Comparison of ENCODE assay signal across 9 mouse cellular contexts in the genomic region with DNA sequence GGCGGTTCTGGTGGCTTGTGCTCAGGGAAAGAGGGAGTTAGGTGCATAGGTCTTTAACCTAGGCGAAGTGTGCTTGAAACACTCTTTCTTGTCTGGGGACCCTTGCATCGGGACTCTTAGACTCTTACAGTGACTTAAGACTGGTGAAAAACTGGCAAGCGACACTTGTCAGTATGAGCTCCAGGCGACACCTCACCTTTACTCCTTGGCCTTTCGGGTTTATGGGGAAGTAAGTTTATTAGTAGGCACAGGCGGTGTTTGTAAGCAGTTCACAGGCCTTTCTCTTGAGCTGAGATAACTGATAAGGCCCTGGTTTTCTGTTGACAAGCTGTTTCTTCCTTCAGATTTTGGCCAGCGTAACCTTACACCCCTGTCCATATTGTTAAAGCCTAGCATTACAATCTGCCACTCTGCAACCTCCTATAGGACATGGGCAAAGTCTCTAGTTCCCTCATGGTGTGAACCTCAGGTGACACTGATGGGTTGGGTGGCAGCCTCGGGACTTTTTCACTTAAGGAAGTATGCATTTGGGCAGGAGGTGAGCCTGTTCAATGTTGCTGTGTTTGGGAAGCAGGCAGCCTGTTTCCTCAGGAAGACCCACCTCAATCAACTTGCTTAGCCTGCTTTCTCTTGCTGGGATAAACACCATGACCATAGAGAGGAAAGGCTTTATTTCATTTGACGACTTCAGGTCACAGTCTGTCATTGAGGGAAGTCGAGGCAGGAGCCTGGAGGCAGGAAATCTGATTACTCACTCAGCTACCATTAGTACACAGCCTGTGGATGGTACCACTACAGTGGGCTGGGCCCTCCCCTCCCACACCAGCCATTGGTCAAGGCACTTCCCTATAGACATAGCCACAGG. TPM values are rescaled to one million over a fixed set of nuclear protein-coding genes. Genes with fewer than 3 reads are reported as not detected.
DNase-seq lines count a peak whose midpoint lies in the region; ATAC-seq and TF ChIP-seq lines count a peak whose summit lies in the region.
"Had no signal": no experiment of that assay in that cellular context is flagged by ENCODE, and none has a peak within 500 bp of the region (broad histone marks: within the 10 kb centered on the region; RNA-seq: fewer than 3 reads in every experiment).

No protein-coding gene starts in this region.

- peak overlapping the region; percentile 66 for H3K4me3 ChIP-seq in heart, embryonic 11.5 days (ENCODE audit: low read depth, low read length)
- peak overlapping the region; percentile 94 for H3K4me3 ChIP-seq in bone marrow, adult 2 months (replicated peaks; ENCODE audit: control insufficient read depth, low read depth, low read length)
- peak overlapping the region; percentile 58 for H3K4me3 ChIP-seq in hindbrain, embryonic 11.5 days (ENCODE audit: low read depth, low read length)

- H3K9ac ChIP-seq in heart, embryonic 11.5 days (ENCODE audit: low read depth, low read length) = peak overlapping the region; percentile 91
- H3K9ac ChIP-seq in hindbrain, embryonic 11.5 days (ENCODE audit: low read depth, low read length) = peak overlapping the region; percentile 74

- 44% methylated on average over 11 of the region's 11 CpGs for WGBS in heart, embryonic 11.5 days (ENCODE audit: insufficient replicate concordance)
- 8% methylated on average over 11 of the region's 11 CpGs for WGBS in bone marrow, adult 2 months
- 66% methylated on average over 11 of the region's 11 CpGs for WGBS in hindbrain, embryonic 11.5 days

- ATAC-seq in heart, embryonic 11.5 days (replicated peaks; ENCODE audit: insufficient number of reproducible peaks, low FRiP score, low TSS enrichment) = no peak
- ATAC-seq in hindbrain, embryonic 11.5 days (ENCODE audit: low FRiP score) = no peak
- ATAC-seq in megakaryocyte progenitor cell, adult 5-6 weeks (replicated peaks; ENCODE audit: poor library complexity) = peak; percentile 21; the same call in 1 of the 2 replicates

- no peak for TF ChIP-seq CTCF in bone marrow, adult 2 months (IDR thresholded peaks at IDR 0.05; ENCODE audit: control insufficient read depth, insufficient read depth, low read length)

- H3K27me3 ChIP-seq in heart, embryonic 11.5 days (ENCODE audit: control insufficient read depth, insufficient read depth, low read length) = no peaks in the 10 kb centered on the region
- H3K27me3 ChIP-seq in hindbrain, embryonic 11.5 days (ENCODE audit: control insufficient read depth, insufficient read depth, low read length) = peaks cover 13% of the 10 kb centered on the region; the same call in 1 of the 2 replicates
- H3K27me3 ChIP-seq: Patski had no signal

- H3K4me2 ChIP-seq in heart, embryonic 11.5 days = peak overlapping the region; percentile 94
- H3K4me2 ChIP-seq in hindbrain, embryonic 11.5 days (replicated peaks; ENCODE audit: low read depth, low read length) = peak overlapping the region; percentile 99

- peaks cover 11% of the 10 kb centered on the region; the same call in 1 of the 2 replicates for H3K4me1 ChIP-seq in heart, embryonic 11.5 days (ENCODE audit: control insufficient read depth, insufficient read depth, low read length)
- peaks cover 13% of the 10 kb centered on the region; the same call in 1 of the 2 replicates for H3K4me1 ChIP-seq in bone marrow, adult 2 months (ENCODE audit: control insufficient read depth, insufficient read depth, low read length)
- no peaks in the 10 kb centered on the region; the same call in 1 of the 2 replicates for H3K4me1 ChIP-seq in hindbrain, embryonic 11.5 days (replicated peaks; ENCODE audit: control insufficient read depth, insufficient read depth, low read length)

- peak overlapping the region; percentile 18 for H3K27ac ChIP-seq in heart, embryonic 11.5 days (ENCODE audit: low read depth, low read length)
- peak overlapping the region; percentile 91 for H3K27ac ChIP-seq in bone marrow, adult 2 months (ENCODE audit: control insufficient read depth, insufficient read depth, low read depth, low read length, poor library complexity)
- H3K27ac ChIP-seq in hindbrain, embryonic 11.5 days (ENCODE audit: low read depth, low read length) = peak overlapping the region; percentile 39; the same call in 1 of the 2 replicates

- TF ChIP-seq POLR2A in bone marrow, adult 2 months (IDR thresholded peaks at IDR 0.05; ENCODE audit: borderline replicate concordance, control insufficient read depth, low read depth, low read length) = no peak

- H3K36me3 ChIP-seq in heart, embryonic 11.5 days (ENCODE audit: control insufficient read depth, insufficient read depth, low read length) = no peaks in the 10 kb centered on the region
- H3K36me3 ChIP-seq in hindbrain, embryonic 11.5 days (ENCODE audit: control insufficient read depth, insufficient read depth, low read length) = no peaks in the 10 kb centered on the region

- DNase-seq in heart, adult 8-10 months (ENCODE audit: low spot score) = no peak
- DNase-seq in hindbrain, embryonic 11.5 days (ENCODE audit: low spot score) = no peak
- no peak for DNase-seq in embryo, embryonic 9.5 days (ENCODE audit: extremely low spot score)
- no peak for DNase-seq in cerebellum, postnatal 4 days (ENCODE audit: low spot score in 2 of 2)
- DNase-seq in cerebellum, adult 8-10 months = no peak

- H3K9me3 ChIP-seq in heart, embryonic 11.5 days (replicated peaks; ENCODE audit: control insufficient read depth, low read length) = no peaks in the 10 kb centered on the region
- H3K9me3 ChIP-seq in hindbrain, embryonic 11.5 days (ENCODE audit: control insufficient read depth, low read length) = no peaks in the 10 kb centered on the region

RNA-seq across cellular contexts. Expression of gene Casp7, which starts 1.0 kb away (rescaled TPM):
- polyA plus RNA-seq in heart, embryonic 11.5 days (2014; fragmentation: Nextera tagmentation; extraction: Ambion mirVana) = 27.3 and 35.4 TPM in 2 replicates
- 10 to 100 TPM; 11.0 to 13.7 (median 12.3) TPM for total RNA-seq in heart, adult 8-10 months (2022)
- 6.6 and 12.2 TPM in 2 replicates for polyA plus RNA-seq in bone marrow, adult 2 months (2011; ENCODE audit: insufficient read depth, insufficient read length, low replicate concordance, missing spikeins)
- polyA plus RNA-seq in hindbrain, embryonic 11.5 days (2014; fragmentation: Nextera tagmentation; extraction: Ambion mirVana) = 16.5 and 16.6 TPM in 2 replicates
- 65.7 and 71.0 TPM in 2 replicates for total RNA-seq in megakaryocyte progenitor cell, adult 5-6 weeks (2015)
- 48.4 and 53.7 TPM in 2 replicates for total RNA-seq in megakaryocyte progenitor cell, adult 5-6 weeks (2017)

RNA-seq across cellular contexts. Expression of gene Nrap, which starts 8.1 kb away (rescaled TPM):
- 9.2 and 12.6 TPM in 2 replicates for polyA plus RNA-seq in heart, embryonic 11.5 days (2014; fragmentation: Nextera tagmentation; extraction: Ambion mirVana)
- total RNA-seq in heart, adult 8-10 months (2022) = 100 to 1,000 TPM; 392 to 561 (median 511) TPM
- 0.52 and 0.70 TPM in 2 replicates for polyA plus RNA-seq in bone marrow, adult 2 months (2011; ENCODE audit: insufficient read depth, insufficient read length, low replicate concordance, missing spikeins)
- 0.15 and 0.22 TPM in 2 replicates for polyA plus RNA-seq in hindbrain, embryonic 11.5 days (2014; fragmentation: Nextera tagmentation; extraction: Ambion mirVana)
- 0.39 TPM in 1 of 2 replicates, not detected in the other for total RNA-seq in megakaryocyte progenitor cell, adult 5-6 weeks (2015)
- total RNA-seq in megakaryocyte progenitor cell, adult 5-6 weeks (2017) = 0.46 and 1.6 TPM in 2 replicates

Comparison
In these comparisons a context has a peak if more than half of its experiments do, and no peak if none do; other contexts are left out.
1. H3K27ac ChIP-seq: peak in every context shown above with its lines; median percentile 91 in bone marrow, adult 2 months; 39 in hindbrain, embryonic 11.5 days; 18 in heart, embryonic 11.5 days.